Mouse (Mus musculus): ENCODE measurements around the gene Vcl. TPM values are rescaled to one million over a fixed set of nuclear protein-coding genes. Genes with fewer than 3 reads are reported as not detected.

The Vcl gene
- total RNA-seq, 2 experiments from 2014 or later, result 30.9 to 38.9 TPM

DNA sequence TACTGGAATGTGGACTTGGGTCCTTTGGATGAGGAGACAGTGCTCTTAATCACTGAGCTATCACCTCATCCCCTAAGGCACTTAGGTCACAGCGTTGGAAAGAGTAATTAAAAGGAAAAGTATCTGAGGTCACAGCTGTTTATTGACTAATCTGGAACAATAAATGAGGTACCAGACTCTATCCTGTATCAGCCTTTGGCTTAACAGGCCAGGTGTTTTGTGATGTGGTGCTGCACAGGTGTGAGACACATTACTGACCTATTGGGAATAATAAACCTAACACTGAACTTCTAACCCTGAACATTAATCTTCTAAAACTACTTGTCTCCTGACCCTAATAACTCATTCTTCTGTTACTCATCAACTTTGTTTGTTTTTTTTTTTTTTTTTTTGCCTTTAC is 33.3 kb downstream of the Vcl start:
- no peak overlapping the region for H3K4me3 ChIP-seq
- H3K27ac ChIP-seq, result no peak overlapping the region
- no peak for TF ChIP-seq CTCF (conservative IDR thresholded peaks at IDR 0.05)
- DNase-seq (ENCODE audit: low spot score in 2 of 2), result no peak

- DNase-seq (ENCODE audit: low spot score in 2 of 2), result no peak
- no peak overlapping the region for H3K27ac ChIP-seq
- H3K4me3 ChIP-seq, result no peak overlapping the region
- no peak for TF ChIP-seq CTCF (conservative IDR thresholded peaks at IDR 0.05)
Observed at GRCm38 (mm10) chr14:20962906-20963305, 33.7 kb downstream of the Vcl start.

- H3K4me3 ChIP-seq, result no peak overlapping the region
- no peak for TF ChIP-seq CTCF (conservative IDR thresholded peaks at IDR 0.05)
- no peak overlapping the region for H3K27ac ChIP-seq
- no peak for DNase-seq (ENCODE audit: low spot score in 2 of 2)
Observed at GRCm38 (mm10) chr14:20963863-20964262, 34.7 kb downstream of the Vcl start.

GRCm38 (mm10) chr14:20964285-20964684 is 35.1 kb downstream of the Vcl start:
- Histone ChIP-seq H3K27ac (no peak overlapping the region; the same call in 1 of the 2 replicates), H3K4me3 (no peak overlapping the region)
- no peak for TF ChIP-seq CTCF (conservative IDR thresholded peaks at IDR 0.05)
- DNase-seq (ENCODE audit: low spot score in 2 of 2), result no peak

GRCm38 (mm10) chr14:20966959-20967670 is 37.9 kb downstream of the Vcl start:
- no peak for DNase-seq (ENCODE audit: low spot score in 2 of 2)
- H3K27ac ChIP-seq, result no peak overlapping the region
- TF ChIP-seq CTCF (conservative IDR thresholded peaks at IDR 0.05), result no peak

GRCm38 (mm10) chr14:20969066-20969465 is 39.9 kb downstream of the Vcl start:
- no peak for TF ChIP-seq CTCF (conservative IDR thresholded peaks at IDR 0.05)
- H3K27ac ChIP-seq, result peak overlapping the region; percentile 28; the same call in 1 of the 2 replicates
- H3K4me3 ChIP-seq, result no peak overlapping the region
- DNase-seq (ENCODE audit: low spot score in 2 of 2), result no peak

More at GRCm38 (mm10) chr14:20966959-20967670, 37.9 kb downstream of the Vcl start:
- H3K4me3 ChIP-seq, result no peak overlapping the region

- no peak for TF ChIP-seq CTCF (conservative IDR thresholded peaks at IDR 0.05)
- H3K4me3 ChIP-seq, result no peak overlapping the region
- DNase-seq (ENCODE audit: low spot score in 2 of 2), result no peak
- H3K27ac ChIP-seq, result peak overlapping the region; percentile 76
Observed at GRCm38 (mm10) chr14:20970389-20970788, 41.2 kb downstream of the Vcl start.

DNA sequence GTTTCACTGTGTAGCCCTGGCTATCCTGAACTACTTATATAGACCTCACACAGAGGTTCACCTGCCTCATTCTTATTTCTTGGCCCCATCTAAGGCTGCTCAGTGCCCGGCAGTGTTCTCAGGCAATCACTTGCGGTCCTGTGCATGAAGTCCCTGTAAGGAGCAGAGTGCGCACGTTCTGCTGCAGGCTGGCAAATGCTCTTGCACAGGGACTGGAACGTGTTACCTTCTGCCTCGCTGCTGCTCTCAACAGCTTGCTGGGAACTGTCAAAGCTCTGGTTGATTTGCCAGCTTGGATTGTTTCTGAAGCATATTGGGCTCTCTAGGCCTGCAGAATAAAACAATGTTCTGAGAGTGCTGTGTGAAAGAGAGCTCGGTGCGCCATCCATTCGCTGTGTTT is 41.7 kb downstream of the Vcl start:
- peak; percentile 63 to 76 for DNase-seq (ENCODE audit: low spot score in 2 of 2)
- no peak for TF ChIP-seq CTCF (conservative IDR thresholded peaks at IDR 0.05)
- H3K4me3 ChIP-seq, result no peak overlapping the region
- peak overlapping the region; percentile 76 for H3K27ac ChIP-seq

DNA sequence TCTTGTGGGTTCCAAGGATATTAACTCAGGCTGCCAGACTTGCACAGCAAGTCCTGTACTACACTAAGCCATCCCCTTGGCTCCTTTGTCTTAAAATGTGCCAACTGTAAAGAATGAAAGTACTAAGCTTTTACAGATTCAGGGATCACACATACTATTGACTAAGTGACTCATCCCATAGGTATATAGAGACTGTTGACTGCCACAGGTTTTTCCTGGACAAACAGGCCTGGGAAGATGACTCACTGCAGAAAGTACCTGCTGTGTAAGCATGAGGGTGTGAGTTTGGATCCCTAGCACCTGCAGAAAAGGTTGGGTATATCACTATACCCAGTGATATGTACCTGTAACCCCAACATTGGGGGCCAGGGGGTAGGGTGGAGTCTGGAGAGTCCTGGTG is 44.6 kb downstream of the Vcl start:
- no peak for DNase-seq (ENCODE audit: low spot score in 2 of 2)
- Histone ChIP-seq H3K4me3 (no peak overlapping the region), H3K27ac (no peak overlapping the region)
- TF ChIP-seq CTCF (conservative IDR thresholded peaks at IDR 0.05), result no peak

GRCm38 (mm10) chr14:20976741-20977140 is 47.5 kb downstream of the Vcl start:
- H3K27ac ChIP-seq, result no peak overlapping the region
- no peak for DNase-seq (ENCODE audit: low spot score in 2 of 2)
- no peak for TF ChIP-seq CTCF (conservative IDR thresholded peaks at IDR 0.05)
- H3K4me3 ChIP-seq, result no peak overlapping the region

DNA sequence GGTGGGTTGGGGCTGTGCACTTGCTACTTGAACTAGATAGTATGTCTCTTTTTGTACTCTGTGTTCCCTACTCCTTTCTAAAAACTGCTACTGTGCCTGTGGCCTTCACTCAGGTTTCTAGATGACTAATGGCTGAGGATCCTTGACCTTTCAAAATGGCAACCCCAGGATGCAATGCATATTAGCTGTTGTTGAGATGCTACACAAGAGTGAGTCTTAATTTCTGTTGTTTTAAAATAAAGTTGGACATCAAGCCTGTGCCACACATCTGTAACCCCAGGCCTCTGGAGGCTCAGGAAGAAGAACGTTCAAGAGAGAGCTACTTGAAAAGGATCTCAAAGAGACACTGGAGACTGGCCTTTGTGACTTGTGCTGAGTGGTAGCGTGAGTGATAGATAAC is 48.5 kb downstream of the Vcl start:
- Histone ChIP-seq H3K27ac (no peak overlapping the region), H3K4me3 (no peak overlapping the region)
- DNase-seq (ENCODE audit: low spot score in 2 of 2), result no peak
- no peak for TF ChIP-seq CTCF (conservative IDR thresholded peaks at IDR 0.05)

GRCm38 (mm10) chr14:20983832-20984231 is 54.6 kb downstream of the Vcl start:
- no peak overlapping the region for H3K4me3 ChIP-seq
- peak; percentile 50 to 60 for DNase-seq (ENCODE audit: low spot score in 2 of 2)
- no peak for TF ChIP-seq CTCF (conservative IDR thresholded peaks at IDR 0.05)

DNA sequence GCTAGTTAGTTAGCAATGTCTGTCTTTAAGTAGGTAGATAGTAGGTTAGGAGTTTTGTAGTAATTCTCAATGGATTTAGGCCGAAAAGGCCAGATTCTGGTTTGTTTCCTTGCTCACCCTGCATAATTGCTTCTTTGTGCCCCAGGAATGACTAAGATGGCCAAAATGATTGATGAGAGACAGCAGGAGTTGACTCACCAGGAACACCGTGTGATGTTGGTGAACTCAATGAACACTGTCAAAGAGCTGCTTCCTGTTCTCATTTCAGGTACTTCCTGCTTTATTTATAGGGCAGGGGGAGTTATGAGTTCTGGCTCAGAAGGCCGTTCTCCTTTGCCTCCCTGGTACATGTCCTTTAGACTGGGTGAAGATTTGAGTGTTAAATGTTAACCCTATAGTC is 56.3 kb downstream of the Vcl start:
- no peak overlapping the region; the same call in 1 of the 2 replicates for H3K27ac ChIP-seq
- H3K4me3 ChIP-seq, result no peak overlapping the region
- no peak for DNase-seq (ENCODE audit: low spot score in 2 of 2)
- TF ChIP-seq CTCF (conservative IDR thresholded peaks at IDR 0.05), result no peak

More at GRCm38 (mm10) chr14:20983832-20984231, 54.6 kb downstream of the Vcl start:
- no peak overlapping the region for H3K27ac ChIP-seq

- no peak for DNase-seq (ENCODE audit: low spot score in 2 of 2)
- Histone ChIP-seq H3K27ac (no peak overlapping the region), H3K4me3 (no peak overlapping the region)
- TF ChIP-seq CTCF (conservative IDR thresholded peaks at IDR 0.05), result no peak
Observed at GRCm38 (mm10) chr14:20991492-20991891, 62.3 kb downstream of the Vcl start.
